Mouse (Mus musculus) MEL (cell line): ENCODE results near the gene Auts2. TPM values are rescaled to one million over a fixed set of nuclear protein-coding genes. Genes with fewer than 3 reads are reported as not detected.

Experiments
- DNase-seq: peaks from one replicate; pipeline ENCODE4 v3.0.0; 2011; ENCODE audit warnings: low read depth, low spot score
- H3K27ac ChIP-seq: 2 replicates; pipeline ENCODE4 v1.5.1; 2012; ENCODE audit warnings: low read depth, mild to moderate bottlenecking, control low read depth, low read length, moderate library complexity; ENCODE audit not compliant: control insufficient read depth
- H3K27me3 ChIP-seq, 2 experiments: fragments of 150-350 bp in 1 of 2; sonication (generic) in 1 of 2; 2 replicates each; pipeline ENCODE4 v1.6.1; 2012; ENCODE audit warnings: low read length in 2 of 2, mild to moderate bottlenecking in 2 of 2, improper control_type of control experiment in 1 of 2, moderate library complexity in 1 of 2; ENCODE audit not compliant: insufficient read depth in 2 of 2, control insufficient read depth in 1 of 2
- H3K36me3 ChIP-seq, 2 experiments: 2 replicates each; pipeline ENCODE4 v1.6.1; 2012 to 2014; ENCODE audit warnings: low read length in 2 of 2, improper control_type of control experiment in 1 of 2, inconsistent platforms in 1 of 2, mild to moderate bottlenecking in 1 of 2; ENCODE audit not compliant: insufficient read depth in 2 of 2, control insufficient read depth in 1 of 2
- H3K4me1 ChIP-seq, 2 experiments: fragments of 150-350 bp in 1 of 2; sonication (generic) in 1 of 2; 2 replicates each; pipeline ENCODE4 v1.6.1; 2012; ENCODE audit warnings: low read length in 2 of 2, improper control_type of control experiment in 1 of 2, mild to moderate bottlenecking in 1 of 2; ENCODE audit not compliant: insufficient read depth in 2 of 2, control insufficient read depth in 1 of 2
- H3K4me3 ChIP-seq, 2 experiments: fragments of 150-350 bp in 1 of 2; sonication (generic) in 1 of 2; 2 replicates each; pipeline ENCODE4 v1.5.1; 2012; ENCODE audit warnings: low read depth in 2 of 2, low read length in 2 of 2, mild to moderate bottlenecking in 2 of 2, moderate library complexity in 2 of 2, control low read depth in 1 of 2, improper control_type of control experiment in 1 of 2; ENCODE audit not compliant: control insufficient read depth in 1 of 2, insufficient read depth in 1 of 2
- H3K79me2 ChIP-seq: 2 replicates; pipeline ENCODE4 v1.6.1; 2012; ENCODE audit warnings: mild to moderate bottlenecking, low read length, moderate library complexity; ENCODE audit not compliant: control insufficient read depth, poor library complexity, insufficient read depth
- H3K9ac ChIP-seq: 2 replicates; pipeline ENCODE4 v1.6.1; 2012; ENCODE audit warnings: low read depth, mild to moderate bottlenecking, control low read depth, low read length, moderate library complexity; ENCODE audit not compliant: control insufficient read depth, poor library complexity, severe bottlenecking
- H3K9me3 ChIP-seq: fragments of 150-350 bp; sonication (generic); replicated peaks from 2 replicates; pipeline ENCODE4 v1.6.1; 2012; ENCODE audit warnings: mild to moderate bottlenecking, low read length, improper control_type of control experiment, moderate library complexity; ENCODE audit not compliant: insufficient read depth
- CHD2 ChIP-seq: IDR thresholded peaks from 2 replicates; pipeline ENCODE4 v1.6.1; 2011; ENCODE audit warnings: low read length, improper control_type of control experiment
- CTCF ChIP-seq, 3 experiments: IDR thresholded peaks in 2 of 3; conservative IDR thresholded peaks in 1 of 3; 2 replicates each; pipeline ENCODE4 v1.5.1; 2011 to 2012; ENCODE audit warnings: low read length in 3 of 3, low read depth in 2 of 3, mild to moderate bottlenecking in 2 of 3, improper control_type of control experiment in 1 of 3, inconsistent platforms in 1 of 3, mixed read lengths in 1 of 3, moderate library complexity in 1 of 3; ENCODE audit not compliant: control insufficient read depth in 1 of 3, insufficient read depth in 1 of 3, poor library complexity in 1 of 3, severe bottlenecking in 1 of 3
- ELF1 ChIP-seq: IDR thresholded peaks from 2 replicates; pipeline ENCODE4 v1.6.1; 2014; ENCODE audit warnings: low read depth, mild to moderate bottlenecking, inconsistent platforms, low read length, improper control_type of control experiment, moderate library complexity
- EP300 ChIP-seq, 2 experiments: IDR thresholded peaks; 2 replicates each; pipeline ENCODE4 v1.6.1; 2011; ENCODE audit warnings: improper control_type of control experiment in 2 of 2, low read length in 2 of 2, low read depth in 1 of 2, mild to moderate bottlenecking in 1 of 2
- GATA1 ChIP-seq: IDR thresholded peaks from 2 replicates; pipeline ENCODE4 v1.6.1; 2011; ENCODE audit warnings: low read depth, low read length, improper control_type of control experiment
- KAT2A ChIP-seq: conservative IDR thresholded peaks from 2 replicates; pipeline ENCODE4 v1.6.1; 2012; ENCODE audit warnings: low read depth, low read length, improper control_type of control experiment, inconsistent platforms
- MAX ChIP-seq: IDR thresholded peaks from 2 replicates; pipeline ENCODE4 v1.6.1; 2011; ENCODE audit warnings: low read length, improper control_type of control experiment
- MAZ ChIP-seq: IDR thresholded peaks from 2 replicates; pipeline ENCODE4 v1.6.1; 2012; ENCODE audit warnings: low read depth, mild to moderate bottlenecking, inconsistent platforms, low read length, improper control_type of control experiment
- MXI1 ChIP-seq: IDR thresholded peaks from 2 replicates; pipeline ENCODE4 v1.6.1; 2011; ENCODE audit warnings: mild to moderate bottlenecking, low read depth, low read length, improper control_type of control experiment
- NELFE ChIP-seq: IDR thresholded peaks from 2 replicates; pipeline ENCODE4 v1.6.1; 2011; ENCODE audit warnings: low read depth, low read length, improper control_type of control experiment
- POLR2A ChIP-seq, 2 experiments: IDR thresholded peaks; 2 replicates each; pipeline ENCODE4 v1.6.1; 2011 to 2012; ENCODE audit warnings: low read length in 2 of 2, mild to moderate bottlenecking in 2 of 2, control low read depth in 1 of 2, improper control_type of control experiment in 1 of 2, low read depth in 1 of 2, moderate library complexity in 1 of 2; ENCODE audit not compliant: control insufficient read depth in 1 of 2, insufficient read depth in 1 of 2, poor library complexity in 1 of 2
- POLR2AphosphoS5 ChIP-seq: IDR thresholded peaks from 2 replicates; pipeline ENCODE4 v1.6.1; 2012; ENCODE audit warnings: low read depth, borderline replicate concordance, mild to moderate bottlenecking, inconsistent platforms, low read length, moderate library complexity, mixed read lengths
- SIN3A ChIP-seq: IDR thresholded peaks from 2 replicates; pipeline ENCODE4 v1.6.1; 2012; ENCODE audit warnings: low read length, improper control_type of control experiment, inconsistent platforms
- TAL1 ChIP-seq: IDR thresholded peaks from 2 replicates; pipeline ENCODE4 v1.6.1; 2012; ENCODE audit warnings: mild to moderate bottlenecking, inconsistent platforms, low read length, moderate library complexity, mixed read lengths
- TBP ChIP-seq: IDR thresholded peaks from 2 replicates; pipeline ENCODE4 v1.8.0; 2011; ENCODE audit warnings: low read depth, low read length, improper control_type of control experiment
- TCF12 ChIP-seq: IDR thresholded peaks from 2 replicates; pipeline ENCODE4 v1.6.1; 2014; ENCODE audit warnings: low read depth, mild to moderate bottlenecking, inconsistent platforms, low read length, improper control_type of control experiment, moderate library complexity
- USF1 ChIP-seq: IDR thresholded peaks from 2 replicates; pipeline ENCODE4 v1.6.1; 2014; ENCODE audit warnings: low read depth, mild to moderate bottlenecking, inconsistent platforms, low read length, improper control_type of control experiment, moderate library complexity
- USF2 ChIP-seq, 2 experiments: IDR thresholded peaks; 2 replicates each; pipeline ENCODE4 v1.6.1; 2011 to 2012; ENCODE audit warnings: improper control_type of control experiment in 2 of 2, low read length in 2 of 2, borderline replicate concordance in 1 of 2, inconsistent platforms in 1 of 2, low read depth in 1 of 2, mild to moderate bottlenecking in 1 of 2; ENCODE audit not compliant: insufficient read depth in 1 of 2
- ZKSCAN1 ChIP-seq: IDR thresholded peaks from 2 replicates; pipeline ENCODE4 v1.6.1; 2012; ENCODE audit warnings: low read depth, mild to moderate bottlenecking, inconsistent platforms, low read length, improper control_type of control experiment, moderate library complexity
- ZNF384 ChIP-seq: IDR thresholded peaks from 2 replicates; pipeline ENCODE4 v1.6.1; 2012; ENCODE audit warnings: low read depth, mild to moderate bottlenecking, inconsistent platforms, low read length, improper control_type of control experiment
- polyA plus RNA-seq, 2 experiments: library from polyadenylated mRNA; stranded (reverse) in 1 of 2; unstranded in 1 of 2; fragments of >175 nt in 1 of 2; fragments of >200 nt in 1 of 2; gene quantifications; 2 replicates each; pipeline versions ENCODE4 v1.2.1 to v1.2.4; 2012; ENCODE audit warnings: low replicate concordance in 2 of 2, low read depth in 1 of 2; ENCODE audit not compliant: insufficient read length in 2 of 2, insufficient read depth in 1 of 2, missing spikeins in 1 of 2
- total RNA-seq: library from RNA; depleted of rRNA; stranded (reverse); fragments of 300-350 nt; gene quantifications from 2 replicates; pipeline ENCODE4 v1.2.3, GENCODE M21; 2012

Gene Auts2
- total and polyA plus RNA-seq, 3 experiments = not detected

DNA sequence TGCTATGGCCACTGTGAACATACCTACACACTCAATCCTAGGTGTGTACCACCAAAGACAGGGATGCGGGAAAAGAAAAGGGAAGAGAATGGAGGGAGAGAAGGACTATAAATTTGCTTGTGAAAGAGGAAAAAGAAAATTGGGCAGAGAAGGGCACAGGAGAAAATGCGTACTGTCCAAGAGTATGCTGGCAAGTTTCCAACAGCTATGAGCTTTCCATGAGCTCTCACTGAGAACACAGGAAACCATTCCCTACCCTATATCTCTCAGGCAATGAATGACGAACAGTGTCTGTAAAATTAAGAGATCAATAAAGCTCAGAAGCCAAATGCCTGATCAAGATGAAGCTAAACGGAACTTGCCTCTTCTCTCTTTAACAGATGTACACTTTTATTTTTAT lies 220.2 kb downstream of the Auts2 start:
- TF ChIP-seq MAZ (no peak), USF1 (no peak), NELFE (no peak), ZNF384 (no peak), ZKSCAN1 (no peak), CTCF (IDR thresholded peaks at IDR 0.05 in 2 of 3, conservative IDR thresholded peaks at IDR 0.05 in 1 of 3; ENCODE audit: control insufficient read depth in 1 of 3, insufficient read depth in 1 of 3, low read depth in 2 of 3, low read length in 3 of 3, poor library complexity in 1 of 3, severe bottlenecking in 1 of 3) (no peak), MAX (no peak), TCF12 (no peak), TBP (no peak), MXI1 (no peak), EP300 (IDR thresholded peaks at IDR 0.05; ENCODE audit: low read depth in 1 of 2, low read length in 2 of 2) (no peak)
- TF ChIP-seq, all 39 proteins: peak for 0
- Histone ChIP-seq H3K27ac (no peak overlapping the region), H3K4me1 (no peaks in the 10 kb centered on the region), H3K9me3 (no peaks in the 10 kb centered on the region), H3K4me3 (no peak overlapping the region), H3K9ac (no peak overlapping the region), H3K27me3 (no peaks in the 10 kb centered on the region), H3K36me3 (no peaks in the 10 kb centered on the region), H3K79me2 (no peaks in the 10 kb centered on the region)
- DNase-seq = no peak

DNA sequence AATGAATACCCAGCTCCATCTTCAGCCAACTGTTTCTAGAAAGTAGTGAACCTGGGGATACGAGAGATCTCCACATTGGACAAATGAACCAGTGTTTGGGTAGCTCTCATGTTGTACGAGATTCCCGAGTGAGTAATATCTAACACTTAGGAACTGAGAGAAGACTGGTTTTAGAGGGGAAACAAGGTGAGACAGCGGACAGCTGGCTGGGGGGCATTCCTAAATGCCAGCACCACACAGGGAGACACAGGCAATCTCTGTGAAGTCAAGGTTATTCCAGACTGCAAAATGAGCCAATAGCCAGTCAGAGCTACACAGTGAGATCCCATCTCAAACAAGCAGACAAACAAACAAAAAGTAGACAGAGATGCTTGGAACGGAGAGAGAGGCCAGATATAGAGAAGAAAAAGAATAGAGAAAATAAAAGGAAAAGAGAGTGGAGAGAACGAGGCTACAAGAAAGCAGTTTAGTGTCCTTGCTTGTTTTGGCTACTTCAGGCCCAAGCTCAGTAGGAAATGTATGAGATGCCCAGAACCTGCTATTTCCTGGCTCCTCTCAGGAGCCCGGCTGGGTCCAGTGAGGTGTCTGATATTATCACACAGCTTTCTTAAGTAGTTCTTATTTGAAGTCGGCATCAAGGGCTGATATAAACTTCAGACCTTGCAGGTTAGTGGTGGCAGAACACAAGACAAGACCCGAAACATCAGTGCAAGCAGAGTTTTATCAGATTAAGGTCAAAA lies 224.9 kb downstream of the Auts2 start:
- no peak overlapping the region for H3K27ac ChIP-seq
- no peaks in the 10 kb centered on the region for H3K79me2 ChIP-seq
- H3K9me3 ChIP-seq = no peaks in the 10 kb centered on the region
- no peak overlapping the region for H3K9ac ChIP-seq
- TF ChIP-seq SIN3A (no peak), GATA1 (no peak), TAL1 (no peak), CTCF (IDR thresholded peaks at IDR 0.05 in 2 of 3, conservative IDR thresholded peaks at IDR 0.05 in 1 of 3; ENCODE audit: control insufficient read depth in 1 of 3, insufficient read depth in 1 of 3, low read depth in 2 of 3, low read length in 3 of 3, poor library complexity in 1 of 3, severe bottlenecking in 1 of 3) (no peak), EP300 (IDR thresholded peaks at IDR 0.05; ENCODE audit: low read depth in 1 of 2, low read length in 2 of 2) (no peak), KAT2A (no peak), NELFE (no peak), POLR2AphosphoS5 (no peak), ELF1 (no peak), USF2 (IDR thresholded peaks at IDR 0.05; ENCODE audit: borderline replicate concordance in 1 of 2, insufficient read depth in 1 of 2, low read depth in 1 of 2, low read length in 2 of 2) (no peak), CHD2 (no peak), POLR2A (IDR thresholded peaks at IDR 0.05; ENCODE audit: control insufficient read depth in 1 of 2, insufficient read depth in 1 of 2, low read depth in 1 of 2, low read length in 2 of 2, poor library complexity in 1 of 2) (no peak)
- TF ChIP-seq, all 39 proteins: peak for 0
- H3K4me1 ChIP-seq = no peaks in the 10 kb centered on the region
- H3K36me3 ChIP-seq = no peaks in the 10 kb centered on the region
- no peaks in the 10 kb centered on the region for H3K27me3 ChIP-seq
- no peak overlapping the region for H3K4me3 ChIP-seq
- no peak for DNase-seq
